Mouse (Mus musculus) T-helper 1 cell (primary cell): ENCODE results near the gene Tcf7.

Experiments
- in situ Hi-C: fragments of 300-600 bp; cut with MboI, MseI; formaldehyde crosslinking; loops from one replicate; pipeline ENCODE4 v1.15.1; 2025; ENCODE audit warnings: high pct_unique_total_duplicates

Gene Tcf7

DNA sequence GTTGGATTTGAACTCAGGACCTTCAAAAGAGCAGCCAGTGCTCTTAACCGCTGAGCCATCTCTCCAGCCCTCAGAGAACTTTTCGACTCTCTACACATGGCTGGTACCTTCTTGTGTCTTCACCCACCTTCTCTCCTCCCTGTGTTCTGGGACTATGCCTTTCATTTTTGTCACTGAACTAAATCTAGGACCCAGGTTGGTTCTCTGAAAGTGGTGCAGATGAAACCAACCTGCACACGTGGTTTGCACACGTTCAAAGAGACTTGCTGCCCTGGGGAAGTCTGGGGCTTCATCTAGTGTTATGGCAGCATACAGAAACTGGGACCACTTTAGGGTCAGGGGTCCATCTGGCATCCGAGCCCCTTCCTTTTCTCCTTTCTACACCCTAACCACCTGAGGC, 15.5 kb downstream of the Tcf7 start:
- in situ Hi-C loops = no loop called here

- in situ Hi-C loops = no loop called here
These were observed 17.1 kb downstream of the Tcf7 start for GRCm38 (mm10) chr11:52265616-52266307.

- in situ Hi-C loops = loop anchor here (5.0 kb wide), 1 partner anchor 77 kb away; no protein-coding TSS in a partner anchor
These were observed 17.9 kb downstream of the Tcf7 start for GRCm38 (mm10) chr11:52264871-52265270.

DNA sequence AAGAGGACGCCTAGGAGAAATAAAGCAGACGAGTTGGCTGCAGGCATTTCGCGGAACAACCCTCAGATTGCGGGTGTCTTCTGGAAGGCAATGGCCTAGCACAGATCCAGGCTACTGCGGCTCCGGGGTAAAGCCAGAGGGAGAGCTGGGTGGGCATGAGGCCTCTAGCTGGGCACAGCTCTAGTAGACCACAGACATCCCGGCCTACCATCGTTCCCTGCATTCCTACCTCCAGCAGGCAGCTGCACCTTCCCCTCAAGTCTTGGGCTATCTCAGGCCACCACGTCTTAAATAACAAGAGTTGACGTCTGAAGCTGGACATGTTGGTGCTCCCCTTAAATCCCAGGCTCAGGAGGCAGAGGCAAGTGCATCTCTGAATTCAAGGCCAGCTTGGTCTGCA, 20.5 kb downstream of the Tcf7 start:
- in situ Hi-C loops = loop anchor here (5.0 kb wide), 1 partner anchor 80 kb away; no protein-coding TSS in a partner anchor

DNA sequence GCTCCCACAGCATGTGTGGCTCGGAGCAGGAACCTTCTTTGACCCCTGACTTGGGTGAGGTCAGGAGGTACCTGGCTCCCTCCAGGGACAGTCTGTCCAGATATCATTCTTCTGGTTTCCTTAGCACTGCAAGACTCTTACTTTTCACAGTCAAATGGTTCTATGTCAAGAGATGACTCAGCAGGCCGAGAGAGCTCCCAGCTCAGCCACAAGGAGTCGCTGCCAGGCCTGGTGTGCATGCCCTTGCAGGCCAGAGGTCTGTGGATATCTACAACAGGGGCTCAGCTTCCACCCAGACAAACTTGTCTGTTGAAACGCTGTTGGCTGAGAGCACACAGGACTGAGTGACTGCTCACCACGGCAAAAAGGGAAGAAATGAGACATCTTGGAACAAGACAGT, 20.9 kb downstream of the Tcf7 start:
- in situ Hi-C loops = loop anchor here (5.0 kb wide), 1 partner anchor 80 kb away; no protein-coding TSS in a partner anchor

DNA sequence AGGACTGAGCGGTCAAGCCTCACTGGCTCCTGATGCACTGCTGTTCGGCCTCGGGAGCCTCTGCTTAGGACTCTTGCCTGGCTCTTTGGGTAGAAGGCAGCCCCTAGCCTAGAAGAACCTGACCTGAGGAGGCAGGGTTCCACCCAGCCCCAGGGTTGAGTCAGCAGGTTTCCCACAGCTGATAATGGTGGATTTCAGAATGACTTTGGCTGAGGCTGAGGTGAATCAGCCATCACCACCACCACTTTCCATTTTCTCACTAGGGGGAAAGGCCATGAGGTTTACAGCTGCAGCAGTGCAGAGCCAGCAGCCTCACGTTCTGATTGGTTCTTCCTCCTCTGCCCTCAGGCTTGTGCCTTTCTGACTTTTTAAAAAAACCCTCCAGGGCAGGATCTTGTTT, 21.9 kb downstream of the Tcf7 start:
- in situ Hi-C loops = loop anchor here (5.0 kb wide), 1 partner anchor 81 kb away; no protein-coding TSS in a partner anchor

DNA sequence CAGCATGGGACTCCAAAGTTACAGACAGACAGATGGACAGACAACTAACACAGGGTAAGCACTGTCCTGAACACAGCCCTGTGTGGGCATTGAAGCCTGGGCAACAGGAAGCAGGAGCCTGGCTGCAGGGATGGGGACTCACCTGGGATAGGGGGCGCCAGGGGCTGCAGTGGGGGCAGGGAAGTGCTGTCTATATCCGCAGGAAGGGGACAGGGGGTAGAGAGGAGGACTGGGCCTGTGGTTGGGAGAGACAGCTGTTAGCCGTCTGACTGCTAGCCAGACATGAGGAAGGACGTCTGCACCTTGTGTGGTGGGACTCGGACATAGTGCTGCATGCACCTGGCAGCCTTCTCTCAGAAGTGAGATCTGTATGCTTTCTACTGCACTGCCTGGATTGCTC, 24.1 kb downstream of the Tcf7 start:
- in situ Hi-C loops = no loop called here

DNA sequence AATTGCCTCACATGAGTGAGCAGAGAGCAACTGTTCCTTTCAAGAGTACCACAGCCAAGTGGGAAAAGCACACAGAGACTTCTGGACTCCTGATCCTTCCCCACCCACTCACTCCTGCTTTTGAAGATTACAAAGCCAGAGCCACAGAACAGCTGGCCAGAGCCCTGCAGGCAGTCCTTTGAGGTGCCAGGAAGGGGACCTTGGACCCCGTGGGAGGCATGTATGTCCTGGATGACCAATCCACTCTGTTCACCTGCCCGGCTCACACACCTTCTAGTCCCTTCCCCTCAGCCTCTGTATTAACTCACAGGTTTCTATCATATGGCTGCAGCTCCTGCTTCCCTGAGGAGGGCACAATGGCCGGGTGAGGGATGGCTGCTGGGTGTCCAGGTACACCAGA, 25.4 kb downstream of the Tcf7 start:
- in situ Hi-C loops = no loop called here

DNA sequence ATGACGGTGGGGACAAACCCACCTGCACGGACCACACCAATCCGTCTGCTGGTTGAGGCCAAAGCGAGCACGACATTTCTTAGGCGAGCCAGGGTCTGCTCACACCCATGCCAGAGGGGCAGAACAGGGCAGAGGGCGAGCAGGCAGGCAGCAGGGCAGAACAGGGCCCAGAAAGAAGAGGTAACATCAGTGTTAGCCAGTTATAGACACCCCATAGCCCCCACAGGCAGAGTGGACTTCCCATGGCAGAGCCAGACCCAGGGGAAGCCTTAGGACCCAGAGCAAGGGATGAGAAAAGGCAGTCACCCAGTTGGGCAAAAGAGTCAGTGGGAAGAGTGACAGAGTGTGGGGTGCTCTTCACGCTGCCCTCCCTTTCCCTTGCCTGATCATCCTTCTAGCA, 27.7 kb downstream of the Tcf7 start:
- in situ Hi-C loops = no loop called here

GRCm38 (mm10) chr11:52253674-52254375, 29.0 kb downstream of the Tcf7 start:
- in situ Hi-C loops = no loop called here

- in situ Hi-C loops = no loop called here
These were observed 30.1 kb downstream of the Tcf7 start for GRCm38 (mm10) chr11:52252692-52253091.

DNA sequence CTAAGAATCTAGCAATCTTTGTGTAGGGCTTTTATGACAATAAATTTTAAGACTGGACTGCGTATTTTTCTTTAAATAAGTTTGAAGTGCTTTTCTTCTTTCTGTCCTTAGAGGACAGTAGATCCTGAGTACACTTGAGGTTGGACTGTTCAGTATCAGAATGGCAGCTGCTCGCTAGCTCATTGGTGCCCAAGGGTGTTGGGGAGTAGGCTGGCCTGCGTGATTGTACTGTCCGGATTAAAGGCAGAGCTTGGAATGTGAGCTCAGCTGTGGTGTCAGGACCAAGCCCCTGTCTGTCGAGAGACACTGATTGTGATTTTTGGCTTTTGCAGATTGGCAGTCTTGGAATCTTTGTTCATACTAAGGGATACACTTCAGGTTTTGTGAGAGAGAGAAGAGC, 31.0 kb downstream of the Tcf7 start:
- in situ Hi-C loops = no loop called here

GRCm38 (mm10) chr11:52249452-52249851, 33.4 kb downstream of the Tcf7 start:
- in situ Hi-C loops = no loop called here

DNA sequence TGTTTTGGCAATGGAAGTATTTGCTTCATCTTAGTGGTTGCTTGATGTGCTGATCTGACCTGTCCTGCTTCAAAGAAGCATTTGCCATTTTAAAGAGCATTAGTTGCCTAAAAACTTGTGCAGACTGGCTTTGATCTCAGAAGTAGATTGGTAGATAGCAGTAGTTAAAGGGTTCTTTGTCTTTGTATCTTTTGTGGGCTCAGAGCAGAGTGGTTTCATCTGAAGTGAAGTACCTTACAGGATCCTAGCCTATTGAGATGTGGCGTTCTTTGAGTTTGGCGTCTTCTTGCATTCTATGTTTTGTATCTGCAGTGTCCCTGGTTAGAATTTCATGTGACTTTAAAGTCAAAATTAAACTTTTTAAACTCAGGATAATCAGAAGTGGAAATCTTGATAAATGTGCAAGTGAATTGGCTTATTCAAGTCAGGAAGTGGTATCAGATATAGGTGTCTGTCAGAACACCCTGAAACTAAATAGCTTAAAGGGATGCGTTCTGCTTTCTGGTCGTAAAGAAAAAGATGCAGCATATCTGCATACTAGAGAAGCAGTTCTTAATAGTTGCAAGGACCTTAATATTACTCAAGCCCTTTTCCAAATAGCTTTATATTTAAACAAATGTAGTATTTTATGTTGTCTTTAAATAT, 41.8 kb downstream of the Tcf7 start:
- in situ Hi-C loops = no loop called here

- in situ Hi-C loops = no loop called here
These were observed 48.3 kb downstream of the Tcf7 start for GRCm38 (mm10) chr11:52234509-52234908.

- in situ Hi-C loops = no loop called here
These were observed 48.9 kb downstream of the Tcf7 start for GRCm38 (mm10) chr11:52233906-52234305.

DNA sequence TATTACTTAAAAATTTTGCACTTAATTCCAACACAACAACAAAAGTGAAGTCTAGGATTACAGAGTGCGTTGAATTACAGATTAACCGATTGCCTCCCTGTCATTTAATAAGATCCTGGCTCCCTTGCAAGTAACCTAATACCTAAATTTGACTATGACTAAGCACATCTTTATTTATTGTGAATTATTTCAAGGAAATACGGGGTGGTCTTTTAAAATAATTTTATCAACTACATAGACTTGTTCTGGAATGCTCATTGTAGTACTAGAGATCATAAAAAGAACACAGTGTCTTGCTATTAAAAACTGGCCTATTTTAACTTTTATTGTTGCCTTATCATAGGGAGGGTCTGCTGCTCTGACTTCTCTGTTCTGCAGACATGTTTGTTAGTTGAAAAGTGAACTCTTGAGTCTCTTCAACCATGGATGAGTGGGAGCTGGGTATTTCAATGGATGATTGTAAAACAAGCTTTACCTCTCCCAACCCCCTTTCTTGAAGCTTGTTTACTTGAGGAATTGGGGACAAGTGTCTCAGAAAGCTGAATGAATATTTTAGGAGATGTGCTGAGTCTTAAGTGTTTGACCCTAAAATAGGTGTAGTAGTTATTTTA, 49.7 kb downstream of the Tcf7 start:
- in situ Hi-C loops = no loop called here

DNA sequence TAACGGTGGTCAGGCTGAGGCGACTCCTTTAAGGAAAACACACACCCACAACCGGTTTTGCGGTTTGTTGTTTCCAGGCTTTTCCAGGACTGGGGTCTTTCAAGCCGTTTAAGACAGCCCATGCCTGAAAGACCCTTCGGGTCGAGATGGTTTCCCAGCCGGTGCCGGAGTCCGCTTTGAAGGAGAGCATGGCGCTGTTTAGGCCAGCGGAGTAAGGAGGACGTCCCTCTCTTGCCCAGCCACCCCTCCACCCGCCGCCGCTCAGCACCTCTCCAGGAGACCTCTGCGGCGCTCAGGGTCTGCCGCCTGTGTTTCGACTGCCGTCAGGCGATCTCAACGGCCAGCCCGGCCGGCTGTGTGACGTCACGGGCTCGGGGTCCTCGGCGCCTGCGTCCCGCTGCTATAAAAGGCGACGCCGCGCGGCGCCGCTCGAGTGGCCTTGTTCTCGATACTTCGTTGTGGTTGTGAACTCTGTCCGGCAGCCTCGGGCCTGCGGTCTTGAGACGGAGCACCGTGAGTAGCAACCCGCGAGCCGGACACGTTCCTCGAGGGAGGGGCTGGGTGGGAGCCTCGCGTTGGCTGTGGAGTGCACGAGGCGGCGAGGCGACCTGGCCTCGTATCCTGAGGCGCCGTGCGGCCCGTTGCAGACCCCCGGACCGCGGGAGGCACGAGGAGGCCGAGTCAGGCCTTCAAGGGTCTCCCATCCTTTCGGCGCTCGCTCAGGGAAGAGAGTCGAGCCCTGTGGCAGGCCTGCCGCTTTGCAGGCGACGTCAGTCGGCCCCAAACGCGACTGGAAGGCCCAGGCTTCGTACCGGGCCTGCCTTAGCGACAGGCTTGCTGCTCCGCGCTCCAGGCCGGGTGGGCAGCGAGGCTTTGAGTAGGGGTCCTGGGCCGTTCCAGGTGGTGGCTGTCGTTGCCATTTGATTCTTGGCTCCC, 50.9 kb downstream of the Tcf7 start, which contains the start of gene Skp1a:
Gene Skp1a (plus strand): TSS at position 390 of the 936 bp plus-strand sequence.
- in situ Hi-C loops = no loop called here

DNA sequence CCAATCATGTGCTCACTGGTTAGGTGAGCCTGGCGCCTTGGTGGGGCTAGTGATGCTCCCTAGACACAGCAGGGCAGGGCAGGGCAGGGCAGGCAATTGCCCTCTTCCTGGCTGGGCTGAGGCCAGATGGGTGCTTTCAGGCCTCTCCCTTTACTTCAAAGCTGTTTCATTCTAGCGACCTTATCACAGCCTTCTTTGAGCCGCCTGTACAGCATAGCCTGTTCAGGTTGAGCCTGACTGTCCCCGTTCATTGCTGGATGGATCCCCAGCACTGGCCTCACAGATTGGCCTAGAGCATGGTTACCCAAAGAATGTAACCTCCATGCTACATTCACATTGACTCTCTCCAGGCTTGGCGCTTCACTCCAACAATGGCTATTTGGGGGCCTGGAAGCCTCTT, 52.1 kb downstream of the Tcf7 start:
- in situ Hi-C loops = no loop called here

GRCm38 (mm10) chr11:52228722-52229448, 53.9 kb downstream of the Tcf7 start:
- in situ Hi-C loops = no loop called here
